Mouse (Mus musculus) limb, embryonic 13.5 days (tissue): ENCODE data around the gene Kcnc1. TPM values are rescaled to one million over a fixed set of nuclear protein-coding genes. Genes with fewer than 3 reads are reported as not detected.

Experiments
- ATAC-seq: fragments of 200-750 bp; cut with Nextera tagmentation; 2 replicates; pipeline ENCODE4 v1.8.0; 2017; ENCODE audit warnings: low read depth, moderate number of reproducible peaks, moderate TSS enrichment; ENCODE audit not compliant: low FRiP score
- H3K27ac ChIP-seq: fragments of 300-500 bp; sonication (generic); 2 replicates; pipeline ENCODE4 v1.5.1; 2015; ENCODE audit warnings: inconsistent platforms, mild to moderate bottlenecking, moderate library complexity
- H3K27me3 ChIP-seq: fragments of 300-500 bp; sonication (generic); 2 replicates; pipeline ENCODE4 v1.6.1; 2015; ENCODE audit warnings: mild to moderate bottlenecking, inconsistent platforms
- H3K36me3 ChIP-seq: fragments of 300-500 bp; sonication (generic); 2 replicates; pipeline ENCODE4 v1.6.1; 2015; ENCODE audit warnings: inconsistent platforms, mild to moderate bottlenecking, moderate library complexity
- H3K4me1 ChIP-seq: fragments of 300-500 bp; sonication (generic); 2 replicates; pipeline ENCODE4 v1.6.1; 2015; ENCODE audit warnings: inconsistent platforms
- H3K4me2 ChIP-seq: fragments of 300-500 bp; sonication (generic); replicated peaks from 2 replicates; pipeline ENCODE4 v1.6.1; 2015; ENCODE audit warnings: inconsistent platforms, mild to moderate bottlenecking, moderate library complexity
- H3K4me3 ChIP-seq: fragments of 300-500 bp; sonication (generic); 2 replicates; pipeline ENCODE4 v1.5.1; 2015; ENCODE audit warnings: moderate library complexity, mild to moderate bottlenecking, inconsistent platforms
- H3K9ac ChIP-seq: fragments of 300-500 bp; sonication (generic); 2 replicates; pipeline ENCODE4 v1.6.1; 2015; ENCODE audit warnings: mild to moderate bottlenecking, inconsistent platforms
- H3K9me3 ChIP-seq: fragments of 300-500 bp; sonication (generic); 2 replicates; pipeline ENCODE4 v1.6.1; 2016; ENCODE audit warnings: inconsistent platforms
- WGBS: fragments of 180-500 bp; shearing (Covaris S2); methylation state at CpG from one replicate; pipeline ENCODE4 v1.1.7; 2015; 5-methylcytosine and 5-hydroxymethylcytosine counted together
- polyA plus RNA-seq: library from polyadenylated mRNA; unstranded; fragments of >200 nt; fragmentation: Nextera tagmentation; extraction: Ambion mirVana; gene quantifications from 2 replicates; pipeline ENCODE4 v1.2.1, GENCODE M21; 2015

Gene Kcnc1
- polyA plus RNA-seq, 1 experiment from 2014 or later = 0.60 TPM

- no peak for ATAC-seq
These were observed 42.3 kb downstream of the Kcnc1 start for GRCm38 (mm10) chr7:46438537-46439141.

GRCm38 (mm10) chr7:46443163-46443562 lies 46.9 kb downstream of the Kcnc1 start:
- ATAC-seq = no peak
- Histone ChIP-seq H3K4me1 (no peaks in the 10 kb centered on the region), H3K27ac (no peak overlapping the region), H3K27me3 (no peaks in the 10 kb centered on the region), H3K4me2 (no peak overlapping the region), H3K9me3 (no peaks in the 10 kb centered on the region), H3K9ac (no peak overlapping the region), H3K4me3 (no peak overlapping the region), H3K36me3 (no peaks in the 10 kb centered on the region)
- 86% methylated on average over 10 of the region's 10 CpGs for WGBS

More at GRCm38 (mm10) chr7:46438537-46439141, 42.3 kb downstream of the Kcnc1 start:
- Histone ChIP-seq H3K9me3 (no peaks in the 10 kb centered on the region), H3K4me2 (no peak overlapping the region), H3K4me1 (no peaks in the 10 kb centered on the region), H3K4me3 (no peak overlapping the region), H3K27me3 (no peaks in the 10 kb centered on the region), H3K9ac (no peak overlapping the region), H3K36me3 (no peaks in the 10 kb centered on the region), H3K27ac (no peak overlapping the region)
- WGBS = 25% methylated on average over 9 of the region's 9 CpGs

- WGBS = 79% methylated on average over 6 of the region's 6 CpGs
These were observed 49.6 kb downstream of the Kcnc1 start for GRCm38 (mm10) chr7:46445896-46446295.

GRCm38 (mm10) chr7:46447473-46448165 lies 51.3 kb downstream of the Kcnc1 start:
- no peaks in the 10 kb centered on the region for H3K27me3 ChIP-seq
- H3K4me3 ChIP-seq = no peak overlapping the region
- no peak overlapping the region for H3K4me2 ChIP-seq
- no peak overlapping the region for H3K27ac ChIP-seq
- no peaks in the 10 kb centered on the region for H3K4me1 ChIP-seq
- no peaks in the 10 kb centered on the region for H3K9me3 ChIP-seq
- H3K9ac ChIP-seq = no peak overlapping the region
- no peaks in the 10 kb centered on the region for H3K36me3 ChIP-seq
- 62% methylated on average over 9 of the region's 9 CpGs for WGBS
- no peak for ATAC-seq

More at GRCm38 (mm10) chr7:46445896-46446295, 49.6 kb downstream of the Kcnc1 start:
- Histone ChIP-seq H3K4me2 (no peak overlapping the region), H3K4me3 (no peak overlapping the region), H3K36me3 (no peaks in the 10 kb centered on the region), H3K9ac (no peak overlapping the region), H3K4me1 (no peaks in the 10 kb centered on the region), H3K9me3 (no peaks in the 10 kb centered on the region), H3K27me3 (no peaks in the 10 kb centered on the region), H3K27ac (no peak overlapping the region)
- no peak for ATAC-seq

GRCm38 (mm10) chr7:46448922-46449645 lies 52.8 kb downstream of the Kcnc1 start:
- no peak overlapping the region for H3K27ac ChIP-seq
- H3K4me2 ChIP-seq = no peak overlapping the region
- H3K9me3 ChIP-seq = no peaks in the 10 kb centered on the region
- H3K27me3 ChIP-seq = no peaks in the 10 kb centered on the region
- H3K9ac ChIP-seq = no peak overlapping the region
- 54% methylated on average over 6 of the region's 6 CpGs for WGBS
- no peak overlapping the region for H3K4me3 ChIP-seq
- ATAC-seq = no peak
- no peaks in the 10 kb centered on the region for H3K36me3 ChIP-seq
- H3K4me1 ChIP-seq = no peaks in the 10 kb centered on the region

GRCm38 (mm10) chr7:46453930-46454679 lies 57.8 kb downstream of the Kcnc1 start:
- Histone ChIP-seq H3K9me3 (peaks cover 7% of the 10 kb centered on the region; the same call in 1 of the 2 replicates), H3K4me2 (no peak overlapping the region), H3K36me3 (no peaks in the 10 kb centered on the region), H3K4me3 (no peak overlapping the region), H3K27me3 (no peaks in the 10 kb centered on the region), H3K9ac (no peak overlapping the region), H3K27ac (no peak overlapping the region), H3K4me1 (no peaks in the 10 kb centered on the region)
- 33% methylated on average over 10 of the region's 10 CpGs for WGBS
- no peak for ATAC-seq

GRCm38 (mm10) chr7:46457889-46458288 lies 61.6 kb downstream of the Kcnc1 start:
- Histone ChIP-seq H3K36me3 (no peaks in the 10 kb centered on the region), H3K27me3 (no peaks in the 10 kb centered on the region), H3K4me3 (no peak overlapping the region), H3K27ac (no peak overlapping the region), H3K4me2 (no peak overlapping the region), H3K9ac (no peak overlapping the region), H3K4me1 (no peaks in the 10 kb centered on the region), H3K9me3 (peaks cover 7% of the 10 kb centered on the region; the same call in 1 of the 2 replicates)
- ATAC-seq = no peak
- WGBS = 66% methylated on average over 3 of the region's 3 CpGs

- H3K36me3 ChIP-seq = no peaks in the 10 kb centered on the region
- H3K27me3 ChIP-seq = no peaks in the 10 kb centered on the region
- ATAC-seq = no peak
- H3K4me1 ChIP-seq = no peaks in the 10 kb centered on the region
- no peak overlapping the region for H3K9ac ChIP-seq
- no peak overlapping the region for H3K4me3 ChIP-seq
- H3K27ac ChIP-seq = no peak overlapping the region
- 86% methylated on average over 2 of the region's 2 CpGs for WGBS
- no peak overlapping the region for H3K4me2 ChIP-seq
- peaks cover 7% of the 10 kb centered on the region; the same call in 1 of the 2 replicates for H3K9me3 ChIP-seq
These were observed 62.9 kb downstream of the Kcnc1 start for GRCm38 (mm10) chr7:46459200-46459599.

GRCm38 (mm10) chr7:46459605-46460245 lies 63.4 kb downstream of the Kcnc1 start:
- WGBS = 74% methylated on average over 9 of the region's 9 CpGs
- no peak overlapping the region for H3K27ac ChIP-seq
- H3K27me3 ChIP-seq = no peaks in the 10 kb centered on the region

GRCm38 (mm10) chr7:46462287-46462686 lies 66.0 kb downstream of the Kcnc1 start:
- H3K36me3 ChIP-seq = no peaks in the 10 kb centered on the region
- H3K4me1 ChIP-seq = no peaks in the 10 kb centered on the region
- H3K9ac ChIP-seq = no peak overlapping the region
- H3K27me3 ChIP-seq = no peaks in the 10 kb centered on the region
- 66% methylated on average over 8 of the region's 8 CpGs for WGBS
- no peak for ATAC-seq
- no peak overlapping the region for H3K4me2 ChIP-seq
- no peak overlapping the region for H3K27ac ChIP-seq
- H3K4me3 ChIP-seq = no peak overlapping the region
- no peaks in the 10 kb centered on the region for H3K9me3 ChIP-seq

More at GRCm38 (mm10) chr7:46459605-46460245, 63.4 kb downstream of the Kcnc1 start:
- no peaks in the 10 kb centered on the region for H3K4me1 ChIP-seq
- no peak overlapping the region for H3K4me2 ChIP-seq
- ATAC-seq = no peak
- no peak overlapping the region for H3K9ac ChIP-seq
- H3K36me3 ChIP-seq = no peaks in the 10 kb centered on the region
- H3K4me3 ChIP-seq = no peak overlapping the region
- peaks cover 7% of the 10 kb centered on the region; the same call in 1 of the 2 replicates for H3K9me3 ChIP-seq

GRCm38 (mm10) chr7:46463136-46463535 lies 66.8 kb downstream of the Kcnc1 start:
- H3K4me3 ChIP-seq = no peak overlapping the region
- no peak overlapping the region for H3K27ac ChIP-seq
- ATAC-seq = no peak
- no peak overlapping the region for H3K4me2 ChIP-seq
- H3K4me1 ChIP-seq = no peaks in the 10 kb centered on the region
- no peaks in the 10 kb centered on the region for H3K27me3 ChIP-seq
- H3K9me3 ChIP-seq = no peaks in the 10 kb centered on the region
- WGBS = 80% methylated on average over 8 of the region's 8 CpGs
- H3K36me3 ChIP-seq = no peaks in the 10 kb centered on the region
- H3K9ac ChIP-seq = no peak overlapping the region
